Mouse (Mus musculus): Measurements from ENCODE around the gene Osbpl2. TPM values are rescaled to one million over a fixed set of nuclear protein-coding genes. Genes with fewer than 3 reads are reported as not detected.

Osbpl2 gene
- polyA plus RNA-seq, 1 experiment from 2014 or later = 59.9 TPM

DNA sequence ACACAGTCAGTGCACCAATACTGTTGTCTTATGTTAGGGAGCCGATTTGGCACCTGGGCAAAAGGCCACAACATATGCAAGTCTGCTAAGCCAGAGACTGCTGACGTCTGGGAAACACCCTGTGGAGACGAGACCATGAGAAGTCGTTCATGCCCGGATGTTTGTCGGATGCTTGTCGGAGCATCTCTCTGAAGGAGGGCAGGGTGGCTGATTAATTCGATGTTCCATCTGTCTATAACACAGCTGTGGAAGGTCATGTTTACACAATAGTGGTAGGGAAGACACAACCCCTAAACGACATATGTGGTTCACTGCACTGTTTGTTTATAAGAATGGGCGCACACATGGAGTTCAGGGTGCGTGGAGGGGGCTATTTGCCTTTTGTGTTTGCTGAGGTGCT lies 81.6 kb downstream of the Osbpl2 start:
- no peak for ATAC-seq
- no peaks in the 10 kb centered on the region for H3K36me3 ChIP-seq (ENCODE audit: control insufficient read depth, insufficient read depth, low read length)
- H3K9ac ChIP-seq (ENCODE audit: low read length) = no peak overlapping the region
- no peak overlapping the region; the same call in 1 of the 2 replicates for H3K27ac ChIP-seq (ENCODE audit: low read depth, low read length)
- H3K4me2 ChIP-seq (ENCODE audit: low read length) = no peak overlapping the region
- H3K27me3 ChIP-seq (replicated peaks; ENCODE audit: control insufficient read depth, insufficient read depth, low read length) = no peaks in the 10 kb centered on the region
- WGBS = 74% methylated on average over 11 of the region's 11 CpGs
- no peaks in the 10 kb centered on the region for H3K9me3 ChIP-seq (replicated peaks; ENCODE audit: control insufficient read depth, low read length)
- no peaks in the 10 kb centered on the region for H3K4me1 ChIP-seq (ENCODE audit: control insufficient read depth, insufficient read depth, low read length)
- no peak for DNase-seq (ENCODE audit: low spot score)
- no peak overlapping the region for H3K4me3 ChIP-seq (ENCODE audit: low read depth, low read length)

DNA sequence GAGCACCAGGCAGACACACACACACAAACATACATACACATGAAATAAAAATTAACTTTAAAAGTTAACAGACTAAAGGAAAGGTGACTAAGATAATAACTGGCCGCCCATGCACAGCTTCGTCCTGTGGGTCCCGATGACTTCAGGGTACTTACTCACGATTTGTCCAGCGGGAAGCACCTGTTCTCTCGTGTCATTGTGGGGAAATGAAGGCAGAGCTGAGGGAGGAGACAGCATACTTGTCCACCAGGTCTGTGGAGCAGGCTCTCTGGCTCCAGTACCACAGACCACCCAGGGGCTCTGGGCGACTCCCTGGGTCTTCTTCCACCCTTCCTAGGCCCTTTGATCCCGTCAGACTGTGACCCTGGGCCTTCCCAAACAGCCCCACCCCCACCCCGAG lies 82.2 kb downstream of the Osbpl2 start:
- ATAC-seq (no peak), DNase-seq (ENCODE audit: low spot score) (no peak)
- Histone ChIP-seq H3K4me2 (ENCODE audit: low read length) (no peak overlapping the region), H3K9ac (ENCODE audit: low read length) (no peak overlapping the region), H3K4me3 (ENCODE audit: low read depth, low read length) (no peak overlapping the region), H3K36me3 (ENCODE audit: control insufficient read depth, insufficient read depth, low read length) (no peaks in the 10 kb centered on the region), H3K4me1 (ENCODE audit: control insufficient read depth, insufficient read depth, low read length) (no peaks in the 10 kb centered on the region), H3K27ac (ENCODE audit: low read depth, low read length) (no peak overlapping the region), H3K27me3 (replicated peaks; ENCODE audit: control insufficient read depth, insufficient read depth, low read length) (no peaks in the 10 kb centered on the region), H3K9me3 (replicated peaks; ENCODE audit: control insufficient read depth, low read length) (no peaks in the 10 kb centered on the region)
- WGBS = 81% methylated on average over 9 of the region's 9 CpGs

DNA sequence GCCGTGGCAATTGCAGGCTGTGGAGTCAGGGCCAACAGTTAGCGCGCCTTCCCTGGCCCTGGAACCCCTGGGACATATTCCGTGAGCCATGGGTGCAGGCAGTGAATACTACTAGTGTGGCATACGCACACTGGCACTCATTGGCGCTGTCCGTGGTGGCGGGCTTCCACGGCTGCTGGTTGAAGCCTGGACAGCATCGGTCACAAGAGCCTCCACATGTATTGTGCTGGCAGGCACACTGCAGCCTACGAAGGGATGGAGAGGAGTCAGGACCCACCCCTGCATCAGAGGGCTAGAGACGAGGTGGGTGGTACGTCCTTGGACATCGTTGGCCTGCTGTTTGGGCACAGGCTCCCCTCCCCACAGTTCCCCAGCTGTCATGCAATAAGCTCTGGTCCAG lies 83.2 kb downstream of the Osbpl2 start:
- no peak overlapping the region for H3K27ac ChIP-seq (ENCODE audit: low read depth, low read length)
- no peak overlapping the region for H3K9ac ChIP-seq (ENCODE audit: low read length)
- WGBS = 92% methylated on average over 14 of the region's 14 CpGs
- H3K27me3 ChIP-seq (replicated peaks; ENCODE audit: control insufficient read depth, insufficient read depth, low read length) = no peaks in the 10 kb centered on the region
- no peak for DNase-seq (ENCODE audit: low spot score)
- H3K4me3 ChIP-seq (ENCODE audit: low read depth, low read length) = no peak overlapping the region
- H3K4me2 ChIP-seq (ENCODE audit: low read length) = no peak overlapping the region
- no peaks in the 10 kb centered on the region for H3K36me3 ChIP-seq (ENCODE audit: control insufficient read depth, insufficient read depth, low read length)
- ATAC-seq = no peak
- no peaks in the 10 kb centered on the region for H3K4me1 ChIP-seq (ENCODE audit: control insufficient read depth, insufficient read depth, low read length)
- no peaks in the 10 kb centered on the region for H3K9me3 ChIP-seq (replicated peaks; ENCODE audit: control insufficient read depth, low read length)

DNA sequence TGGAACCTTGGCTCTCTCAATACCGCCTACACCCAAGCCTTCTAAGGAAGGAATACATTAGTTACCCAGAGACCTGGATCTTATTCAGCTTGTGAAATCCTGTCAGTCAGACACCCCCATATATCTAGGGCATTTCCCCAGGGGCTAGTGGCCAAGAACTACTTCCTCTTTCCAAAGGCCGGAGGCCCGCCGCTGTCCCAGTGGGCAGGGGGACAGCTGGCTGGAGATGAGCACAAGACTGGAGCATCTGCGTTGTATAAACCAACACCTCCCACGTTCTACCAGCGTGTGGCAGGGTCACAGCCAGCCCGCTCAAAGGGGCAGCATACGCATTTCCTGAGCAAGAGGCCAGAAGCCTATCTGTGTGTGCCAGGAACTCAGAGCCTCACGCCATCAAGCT lies 83.7 kb downstream of the Osbpl2 start:
- Histone ChIP-seq H3K4me3 (ENCODE audit: low read depth, low read length) (no peak overlapping the region), H3K27ac (ENCODE audit: low read depth, low read length) (no peak overlapping the region), H3K4me2 (ENCODE audit: low read length) (no peak overlapping the region), H3K4me1 (ENCODE audit: control insufficient read depth, insufficient read depth, low read length) (no peaks in the 10 kb centered on the region), H3K36me3 (ENCODE audit: control insufficient read depth, insufficient read depth, low read length) (no peaks in the 10 kb centered on the region), H3K27me3 (replicated peaks; ENCODE audit: control insufficient read depth, insufficient read depth, low read length) (no peaks in the 10 kb centered on the region), H3K9me3 (replicated peaks; ENCODE audit: control insufficient read depth, low read length) (no peaks in the 10 kb centered on the region), H3K9ac (ENCODE audit: low read length) (no peak overlapping the region)
- no peak for ATAC-seq
- no peak for DNase-seq (ENCODE audit: low spot score)
- WGBS = 89% methylated on average over 10 of the region's 10 CpGs

DNA sequence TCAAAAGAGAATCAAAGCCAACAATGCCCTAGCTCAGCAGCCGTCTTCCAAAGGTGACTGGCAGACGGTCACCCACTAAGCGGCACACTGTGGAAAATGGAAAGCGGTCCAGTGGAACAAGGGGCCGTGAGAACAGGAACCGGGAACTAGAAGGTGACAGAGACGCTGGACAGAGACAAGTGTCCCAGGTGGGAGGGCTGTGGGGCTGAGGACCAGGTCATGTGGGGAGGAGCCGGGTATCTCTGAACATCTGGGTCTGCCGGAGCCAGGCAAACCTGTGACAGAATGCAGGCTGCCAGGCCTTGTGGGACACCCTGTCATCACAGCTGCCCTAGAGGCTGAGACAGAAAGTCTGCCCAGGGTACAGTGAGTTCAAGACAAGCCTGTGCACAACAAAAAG lies 85.4 kb downstream of the Osbpl2 start:
- 91% methylated on average over 9 of the region's 9 CpGs for WGBS
- ATAC-seq = no peak
- H3K27ac ChIP-seq (ENCODE audit: low read depth, low read length) = no peak overlapping the region

DNA sequence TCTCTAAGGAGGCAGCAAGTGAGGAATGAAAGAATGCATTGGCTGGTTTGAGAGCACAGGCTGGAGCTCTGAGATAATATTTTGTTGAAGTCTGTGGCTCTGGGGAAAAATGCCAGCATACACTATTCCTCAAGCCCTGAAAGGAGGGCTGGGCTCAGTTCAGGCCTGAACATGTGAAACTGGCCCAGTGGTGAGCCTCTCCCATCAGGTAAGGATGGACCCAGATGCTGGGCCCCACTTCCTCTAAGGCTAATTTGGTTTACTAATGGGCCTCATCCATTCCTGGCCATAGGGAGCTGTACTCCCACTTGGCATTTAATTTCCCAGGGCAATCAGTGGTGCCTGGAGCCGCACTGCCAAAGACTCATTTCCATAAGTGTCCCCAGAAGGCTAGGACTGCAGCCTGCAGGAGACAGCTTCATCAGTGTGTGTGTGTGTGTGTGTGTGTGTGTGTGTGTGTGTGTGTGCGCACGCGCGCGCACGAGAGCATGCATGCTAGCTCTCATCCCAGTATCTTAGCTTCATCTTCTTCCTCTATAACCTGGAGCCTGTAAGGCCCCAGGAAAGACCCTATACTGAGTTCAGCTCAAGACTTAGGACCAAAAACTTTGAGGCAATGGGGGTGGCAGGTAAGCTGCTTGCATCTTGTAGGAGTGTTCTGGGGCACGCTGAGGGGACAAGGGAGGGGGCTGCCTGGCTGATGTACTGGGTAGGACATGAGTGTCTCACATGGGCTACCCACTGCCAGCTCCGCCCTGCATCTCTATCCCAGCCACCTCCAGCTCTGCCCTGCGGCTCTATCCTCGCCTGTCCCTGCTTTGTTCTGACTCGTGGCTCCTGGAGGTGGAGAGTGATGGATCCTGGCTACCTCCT lies 86.2 kb downstream of the Osbpl2 start:
- no peak overlapping the region for H3K4me3 ChIP-seq (ENCODE audit: low read depth, low read length)
- no peaks in the 10 kb centered on the region for H3K27me3 ChIP-seq (replicated peaks; ENCODE audit: control insufficient read depth, insufficient read depth, low read length)
- H3K4me2 ChIP-seq (ENCODE audit: low read length) = no peak overlapping the region
- no peak for DNase-seq (ENCODE audit: low spot score)
- H3K9me3 ChIP-seq (replicated peaks; ENCODE audit: control insufficient read depth, low read length) = no peaks in the 10 kb centered on the region
- no peak overlapping the region; the same call in 1 of the 2 replicates for H3K27ac ChIP-seq (ENCODE audit: low read depth, low read length)
- no peak overlapping the region for H3K9ac ChIP-seq (ENCODE audit: low read length)
- no peaks in the 10 kb centered on the region for H3K4me1 ChIP-seq (ENCODE audit: control insufficient read depth, insufficient read depth, low read length)
- no peaks in the 10 kb centered on the region for H3K36me3 ChIP-seq (ENCODE audit: control insufficient read depth, insufficient read depth, low read length)
- WGBS = 80% methylated on average over 12 of the region's 12 CpGs
- no peak for ATAC-seq

More for the DNA sequence above, 85.4 kb downstream of the Osbpl2 start:
- no peak for DNase-seq (ENCODE audit: low spot score)
- Histone ChIP-seq H3K4me1 (ENCODE audit: control insufficient read depth, insufficient read depth, low read length) (no peaks in the 10 kb centered on the region), H3K36me3 (ENCODE audit: control insufficient read depth, insufficient read depth, low read length) (no peaks in the 10 kb centered on the region), H3K9ac (ENCODE audit: low read length) (no peak overlapping the region), H3K4me3 (ENCODE audit: low read depth, low read length) (no peak overlapping the region), H3K4me2 (ENCODE audit: low read length) (no peak overlapping the region), H3K27me3 (replicated peaks; ENCODE audit: control insufficient read depth, insufficient read depth, low read length) (no peaks in the 10 kb centered on the region), H3K9me3 (replicated peaks; ENCODE audit: control insufficient read depth, low read length) (no peaks in the 10 kb centered on the region)

DNA sequence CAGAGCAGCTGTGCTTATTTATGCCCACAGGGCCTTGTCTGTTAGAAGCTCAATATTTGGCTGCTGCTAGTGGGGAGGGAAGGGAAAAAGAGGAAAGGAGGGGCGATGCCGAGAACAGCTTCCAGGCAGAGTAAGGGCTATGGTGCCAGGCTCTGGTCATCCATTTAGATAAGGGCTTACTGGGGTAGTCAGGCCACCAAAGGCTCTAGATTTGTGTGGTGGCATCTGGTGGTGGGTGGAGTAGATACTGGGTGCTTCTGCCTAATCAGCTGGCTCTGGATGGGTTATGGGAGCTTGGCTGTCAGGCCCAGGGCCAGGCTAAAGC lies 86.8 kb downstream of the Osbpl2 start:
- DNase-seq (ENCODE audit: low spot score) = no peak
- 100% methylated on average over 2 of the region's 2 CpGs for WGBS
- H3K27ac ChIP-seq (ENCODE audit: low read depth, low read length) = no peak overlapping the region
- H3K9ac ChIP-seq (ENCODE audit: low read length) = no peak overlapping the region
- H3K4me3 ChIP-seq (ENCODE audit: low read depth, low read length) = no peak overlapping the region
- no peaks in the 10 kb centered on the region for H3K36me3 ChIP-seq (ENCODE audit: control insufficient read depth, insufficient read depth, low read length)
- no peaks in the 10 kb centered on the region for H3K27me3 ChIP-seq (replicated peaks; ENCODE audit: control insufficient read depth, insufficient read depth, low read length)
- H3K4me2 ChIP-seq (ENCODE audit: low read length) = no peak overlapping the region
- no peaks in the 10 kb centered on the region for H3K4me1 ChIP-seq (ENCODE audit: control insufficient read depth, insufficient read depth, low read length)
- ATAC-seq = no peak
- no peaks in the 10 kb centered on the region for H3K9me3 ChIP-seq (replicated peaks; ENCODE audit: control insufficient read depth, low read length)

DNA sequence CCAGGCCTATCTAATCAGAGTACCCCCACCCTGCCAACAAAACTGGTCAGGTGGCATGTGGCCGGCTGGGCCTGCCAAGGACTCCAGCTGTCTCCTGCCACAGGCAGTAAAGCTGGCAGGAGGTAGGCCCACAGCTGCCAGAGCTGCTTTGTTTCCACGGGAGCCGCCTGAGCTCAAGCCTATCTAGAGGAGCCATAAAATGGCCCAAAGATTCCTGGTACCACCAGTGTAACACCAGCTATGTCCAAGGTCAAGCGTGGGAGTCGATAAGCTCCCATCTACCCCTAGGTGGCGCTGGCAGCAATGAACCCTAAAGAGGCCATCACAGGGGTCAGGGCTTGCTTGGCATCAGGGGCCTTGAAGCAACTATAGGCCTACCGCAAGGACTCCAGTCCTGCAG lies 88.7 kb downstream of the Osbpl2 start:
- Histone ChIP-seq H3K4me2 (ENCODE audit: low read length) (no peak overlapping the region), H3K4me1 (ENCODE audit: control insufficient read depth, insufficient read depth, low read length) (no peaks in the 10 kb centered on the region), H3K9me3 (replicated peaks; ENCODE audit: control insufficient read depth, low read length) (no peaks in the 10 kb centered on the region), H3K9ac (ENCODE audit: low read length) (no peak overlapping the region), H3K4me3 (ENCODE audit: low read depth, low read length) (no peak overlapping the region), H3K27ac (ENCODE audit: low read depth, low read length) (no peak overlapping the region), H3K36me3 (ENCODE audit: control insufficient read depth, insufficient read depth, low read length) (no peaks in the 10 kb centered on the region), H3K27me3 (replicated peaks; ENCODE audit: control insufficient read depth, insufficient read depth, low read length) (no peaks in the 10 kb centered on the region)
- DNase-seq (ENCODE audit: low spot score) (no peak), ATAC-seq (no peak)
- WGBS = 61% methylated on average over 7 of the region's 7 CpGs

DNA sequence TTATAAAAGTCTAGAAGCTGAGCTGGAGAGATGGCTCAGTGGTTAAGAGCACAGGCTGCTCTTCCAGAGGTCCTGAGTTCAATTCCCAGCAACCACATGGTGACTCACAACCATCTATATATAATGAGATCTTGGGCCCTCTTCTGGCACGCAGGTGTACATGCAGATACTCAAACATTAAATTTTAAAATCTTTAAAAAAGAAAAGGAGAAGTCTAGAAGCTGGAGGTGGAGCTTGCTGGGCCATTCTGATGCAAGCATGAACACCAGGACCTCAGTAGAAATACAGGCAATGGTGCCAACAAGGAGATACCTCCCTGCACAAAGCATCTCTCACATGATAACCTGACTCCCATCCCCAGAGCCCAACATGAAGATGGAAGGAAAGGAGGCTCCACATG lies 89.9 kb downstream of the Osbpl2 start:
- ATAC-seq = no peak
- Histone ChIP-seq H3K36me3 (ENCODE audit: control insufficient read depth, insufficient read depth, low read length) (no peaks in the 10 kb centered on the region), H3K4me3 (ENCODE audit: low read depth, low read length) (no peak overlapping the region), H3K27me3 (replicated peaks; ENCODE audit: control insufficient read depth, insufficient read depth, low read length) (no peaks in the 10 kb centered on the region), H3K9me3 (replicated peaks; ENCODE audit: control insufficient read depth, low read length) (no peaks in the 10 kb centered on the region), H3K4me1 (ENCODE audit: control insufficient read depth, insufficient read depth, low read length) (no peaks in the 10 kb centered on the region), H3K27ac (ENCODE audit: low read depth, low read length) (no peak overlapping the region), H3K4me2 (ENCODE audit: low read length) (no peak overlapping the region), H3K9ac (ENCODE audit: low read length) (no peak overlapping the region)
- DNase-seq (ENCODE audit: low spot score) = no peak
- 77% methylated on average over 1 of the region's 1 CpGs for WGBS

All from forebrain, embryonic 14.5 days (tissue).